Mouse (Mus musculus) limb, embryonic 14.5 days (tissue): ENCODE data around the gene Gabpb1. TPM values are rescaled to one million over a fixed set of nuclear protein-coding genes. Genes with fewer than 3 reads are reported as not detected.
A peak's percentile ranks its signal among the peaks of the same experiment; 100 is the strongest.

Source experiments
- ATAC-seq: fragments of 200-750 bp; cut with Nextera tagmentation; 2 replicates; pipeline ENCODE4 v1.8.0; 2017; ENCODE audit warnings: low read depth, moderate number of reproducible peaks, moderate TSS enrichment; ENCODE audit not compliant: low FRiP score
- DNase-seq: peaks from one replicate; pipeline ENCODE4 v3.0.0-alpha.2; 2015; ENCODE audit warnings: low spot score
- H3K27ac ChIP-seq: fragments of 300-500 bp; sonication (generic); replicated peaks from 2 replicates; pipeline ENCODE4 v1.5.1; 2014; ENCODE audit warnings: low read depth, mild to moderate bottlenecking, low read length, moderate library complexity, mixed read lengths
- H3K27me3 ChIP-seq: fragments of 300-500 bp; sonication (generic); 2 replicates; pipeline ENCODE4 v1.6.1; 2014; ENCODE audit warnings: low read length, mixed read lengths; ENCODE audit not compliant: control insufficient read depth, insufficient read depth
- H3K36me3 ChIP-seq: fragments of 300-500 bp; sonication (generic); 2 replicates; pipeline ENCODE4 v1.6.1; 2014; ENCODE audit warnings: mild to moderate bottlenecking, low read length, moderate library complexity, mixed read lengths; ENCODE audit not compliant: control insufficient read depth, insufficient read depth
- H3K4me1 ChIP-seq: fragments of 300-500 bp; sonication (generic); 2 replicates; pipeline ENCODE4 v1.6.1; 2014; ENCODE audit warnings: antibody characterized with exemption, low read length, mixed read lengths; ENCODE audit not compliant: control insufficient read depth, insufficient read depth
- H3K4me2 ChIP-seq: fragments of 300-500 bp; sonication (generic); replicated peaks from 2 replicates; pipeline ENCODE4 v1.6.1; 2014; ENCODE audit warnings: low read depth, mild to moderate bottlenecking, low read length, moderate library complexity; ENCODE audit not compliant: severe bottlenecking
- H3K4me3 ChIP-seq: fragments of 300-500 bp; sonication (generic); replicated peaks from 2 replicates; pipeline ENCODE4 v1.5.1; 2014; ENCODE audit warnings: low read length
- H3K9ac ChIP-seq: fragments of 300-500 bp; sonication (generic); 2 replicates; pipeline ENCODE4 v1.6.1; 2014; ENCODE audit warnings: mild to moderate bottlenecking, low read depth, low read length, moderate library complexity; ENCODE audit not compliant: severe bottlenecking
- H3K9me3 ChIP-seq: fragments of 300-500 bp; sonication (generic); 2 replicates; pipeline ENCODE4 v1.6.1; 2016; ENCODE audit warnings: low read length; ENCODE audit not compliant: control insufficient read depth
- POLR2A ChIP-seq: fragments of 200-500 bp; IDR thresholded peaks from 2 replicates; pipeline ENCODE4 v1.8.0; 2012; ENCODE audit warnings: inconsistent platforms, mild to moderate bottlenecking, moderate library complexity, borderline replicate concordance; ENCODE audit not compliant: insufficient read depth, insufficient read length; ENCODE audit errors: extremely low read depth
- WGBS: fragments of 180-500 bp; shearing (Covaris S2); extraction: QIAGEN DNeasy Blood & Tissue Kit; methylation state at CpG from one replicate; pipeline ENCODE4 v1.1.7; 2014; 5-methylcytosine and 5-hydroxymethylcytosine counted together
- polyA plus RNA-seq, 2 experiments: library from polyadenylated mRNA; depleted of rRNA in 1 of 2; stranded (reverse) in 1 of 2; unstranded in 1 of 2; fragments of >200 nt; fragmentation: Nextera tagmentation in 1 of 2; extraction: Ambion mirVana in 1 of 2; gene quantifications; 2 replicates each; pipeline versions ENCODE4 v1.2.1 to v1.2.3; 2012 to 2014

Gabpb1 gene
- polyA plus RNA-seq, 2 experiments = 44.6 to 48.0 TPM

DNA sequence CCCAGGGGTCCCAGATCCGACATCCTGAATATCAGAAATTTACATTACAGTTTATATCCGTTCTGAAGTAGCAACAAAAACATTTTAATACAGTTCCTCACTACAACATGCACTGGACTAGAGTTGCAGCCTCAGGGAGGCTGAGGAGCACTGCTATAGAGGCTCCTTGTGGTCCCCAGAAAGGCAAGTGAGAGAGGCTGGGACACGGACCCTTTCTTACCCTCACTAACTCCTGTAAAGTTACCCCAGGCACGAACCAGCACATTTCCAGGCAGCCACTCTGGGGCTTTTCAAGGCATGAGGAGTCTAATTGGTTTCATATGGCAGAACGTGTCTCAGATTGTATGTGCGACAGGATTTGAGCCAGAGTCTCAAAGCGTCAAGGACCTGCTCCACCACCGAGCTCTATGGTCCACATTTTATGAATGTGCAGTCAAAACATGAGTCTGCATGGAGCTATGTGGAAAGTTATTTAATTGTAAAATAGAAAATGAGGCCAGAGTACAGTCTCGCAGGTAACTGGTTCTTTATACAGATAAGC lies 47.6 kb downstream of the Gabpb1 start:
- no peak for TF ChIP-seq POLR2A
- H3K4me3 ChIP-seq = no peak overlapping the region
- H3K9ac ChIP-seq = no peak overlapping the region
- WGBS = 25% methylated on average over 9 of the region's 9 CpGs
- H3K36me3 ChIP-seq = peaks cover 9% of the 10 kb centered on the region; the same call in 1 of the 2 replicates
- H3K27me3 ChIP-seq = no peaks in the 10 kb centered on the region
- H3K9me3 ChIP-seq = no peaks in the 10 kb centered on the region
- ATAC-seq (peak; percentile 54), DNase-seq (peak; percentile 37)
- H3K27ac ChIP-seq = 0 out of 2 replicates have a peak overlapping the region, but pooled peaks have one; percentile 44
- peaks cover 18% of the 10 kb centered on the region for H3K4me1 ChIP-seq
- 0 out of 2 replicates have a peak overlapping the region, but pooled peaks have one; percentile 17 for H3K4me2 ChIP-seq

GRCm38 (mm10) chr2:126623138-126623537 lies 53.0 kb downstream of the Gabpb1 start:
- no peak overlapping the region for H3K9ac ChIP-seq
- no peak overlapping the region for H3K4me3 ChIP-seq
- no peaks in the 10 kb centered on the region for H3K27me3 ChIP-seq
- H3K27ac ChIP-seq = no peak overlapping the region
- no peak for TF ChIP-seq POLR2A
- no peak overlapping the region for H3K4me2 ChIP-seq
- DNase-seq (no peak), ATAC-seq (no peak)
- no peaks in the 10 kb centered on the region for H3K9me3 ChIP-seq
- peaks cover 6% of the 10 kb centered on the region for H3K4me1 ChIP-seq
- no peaks in the 10 kb centered on the region for H3K36me3 ChIP-seq

- Histone ChIP-seq H3K9me3 (no peaks in the 10 kb centered on the region), H3K4me1 (no peaks in the 10 kb centered on the region), H3K27me3 (no peaks in the 10 kb centered on the region), H3K27ac (no peak overlapping the region), H3K4me2 (no peak overlapping the region), H3K4me3 (no peak overlapping the region), H3K36me3 (no peaks in the 10 kb centered on the region), H3K9ac (no peak overlapping the region)
- DNase-seq (no peak), ATAC-seq (no peak)
- WGBS = 73% methylated on average over 2 of the region's 2 CpGs
- no peak for TF ChIP-seq POLR2A
Measured at GRCm38 (mm10) chr2:126622455-126622854, 53.7 kb downstream of the Gabpb1 start.

GRCm38 (mm10) chr2:126619249-126619704 lies 56.9 kb downstream of the Gabpb1 start, which contains the start of gene Hdc:
TSS of gene Hdc (minus strand) at chr2:126619299.
- no peaks in the 10 kb centered on the region for H3K4me1 ChIP-seq
- no peak within 1 kb of the TSS for H3K27ac ChIP-seq
- DNase-seq (no peak), ATAC-seq (no peak)
- no peaks in the 10 kb centered on the region for H3K9me3 ChIP-seq
- no peak within 1 kb of the TSS for H3K9ac ChIP-seq
- no peak within 1 kb of the TSS for H3K4me2 ChIP-seq
- 90% methylated on average over 14 of the region's 14 CpGs for WGBS
- TF ChIP-seq POLR2A = no peak
- H3K4me3 ChIP-seq = no peak within 1 kb of the TSS
- no peaks in the 10 kb centered on the region for H3K36me3 ChIP-seq
- no peaks in the 10 kb centered on the region for H3K27me3 ChIP-seq

GRCm38 (mm10) chr2:126618470-126619179 lies 57.5 kb downstream of the Gabpb1 start:
- H3K4me1 ChIP-seq = no peaks in the 10 kb centered on the region
- no peak overlapping the region for H3K27ac ChIP-seq
- no peaks in the 10 kb centered on the region for H3K9me3 ChIP-seq
- DNase-seq (no peak), ATAC-seq (no peak)
- TF ChIP-seq POLR2A = no peak
- no peak overlapping the region for H3K4me2 ChIP-seq
- WGBS = 31% methylated on average over 8 of the region's 8 CpGs
- H3K36me3 ChIP-seq = no peaks in the 10 kb centered on the region
- H3K4me3 ChIP-seq = no peak overlapping the region
- no peaks in the 10 kb centered on the region for H3K27me3 ChIP-seq
- H3K9ac ChIP-seq = no peak overlapping the region
